Mouse (Mus musculus): ENCODE measurements around the gene Ugt2b37. TPM values are rescaled to one million over a fixed set of nuclear protein-coding genes. Genes with fewer than 3 reads are reported as not detected.
"Not testable (repeated sequence)": the region's sequence is repeated elsewhere in the genome, so short reads cannot be mapped to it uniquely, and the experiment has no call there.

Gene Ugt2b37
- polyA plus RNA-seq (2017; shearing (Covaris generic)): not detected

DNA sequence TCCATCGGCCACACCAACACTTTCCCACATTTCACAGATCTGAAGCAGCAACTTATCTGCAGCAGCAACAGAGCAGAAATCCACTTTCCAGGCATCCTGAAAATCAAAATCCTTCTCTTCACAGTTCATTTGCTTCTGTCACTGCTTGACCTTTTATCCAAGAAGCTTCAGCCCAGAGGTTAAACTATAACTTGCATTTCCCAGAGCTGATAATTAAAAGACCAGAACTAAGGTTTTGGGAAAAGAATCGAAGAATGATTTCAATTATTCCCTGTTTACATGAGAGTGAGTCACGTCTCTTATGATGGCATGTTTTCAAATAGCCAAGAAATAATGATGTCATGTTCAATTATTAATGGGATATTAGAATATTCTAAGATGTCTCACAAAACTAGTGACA lies at the start of gene Ugt2b37:
Gene Ugt2b37 (minus strand): TSS at position 129 of the 400 bp plus-strand sequence.
- not testable (repeated sequence) for ATAC-seq

DNA sequence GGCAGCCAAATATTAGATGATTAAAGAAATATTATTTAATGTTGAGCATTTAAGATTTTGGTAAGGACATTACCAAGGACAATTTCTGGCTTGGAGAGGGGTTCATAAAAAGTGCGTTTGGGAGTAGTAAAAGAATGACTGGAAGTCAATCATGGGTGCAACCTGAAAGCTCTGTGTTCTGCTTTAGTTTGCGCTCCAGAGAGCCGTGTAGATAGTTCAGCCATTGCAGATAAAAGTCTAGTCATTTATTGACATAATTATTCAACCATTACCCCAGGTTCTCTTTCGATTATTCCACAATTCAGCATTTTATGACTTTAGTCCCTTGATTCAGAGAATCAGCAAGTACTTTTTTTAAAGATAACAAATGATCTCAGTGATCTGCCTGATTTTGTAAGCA lies 31.6 kb upstream of the Ugt2b37 start:
- ATAC-seq: not testable (repeated sequence)

DNA sequence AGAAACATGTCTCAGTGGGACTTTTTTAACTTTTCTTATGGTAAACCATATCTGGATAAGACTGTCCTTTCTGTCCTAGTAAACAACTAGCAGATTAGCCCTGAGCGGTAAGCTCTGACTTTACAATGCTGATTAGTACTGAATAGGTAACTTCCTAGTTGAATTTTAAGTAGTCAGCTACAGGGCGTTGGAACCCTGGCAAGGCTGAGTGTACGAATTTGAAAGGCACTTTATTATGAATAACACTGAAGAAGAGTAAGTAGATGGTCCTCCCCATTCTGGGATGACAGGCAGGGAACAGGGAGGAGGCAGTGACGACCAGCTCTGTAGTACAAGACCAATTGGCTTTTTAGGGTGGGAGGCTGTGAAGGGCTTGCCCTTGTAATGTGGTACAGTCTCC lies 21.4 kb upstream of the Ugt2b37 start:
- ATAC-seq: not testable (repeated sequence)

GRCm38 (mm10) chr5:87275581-87275980 lies 21.0 kb upstream of the Ugt2b37 start:
- no peak for ATAC-seq

GRCm38 (mm10) chr5:87255831-87256230 lies 1.2 kb upstream of the Ugt2b37 start:
- ATAC-seq: no peak

DNA sequence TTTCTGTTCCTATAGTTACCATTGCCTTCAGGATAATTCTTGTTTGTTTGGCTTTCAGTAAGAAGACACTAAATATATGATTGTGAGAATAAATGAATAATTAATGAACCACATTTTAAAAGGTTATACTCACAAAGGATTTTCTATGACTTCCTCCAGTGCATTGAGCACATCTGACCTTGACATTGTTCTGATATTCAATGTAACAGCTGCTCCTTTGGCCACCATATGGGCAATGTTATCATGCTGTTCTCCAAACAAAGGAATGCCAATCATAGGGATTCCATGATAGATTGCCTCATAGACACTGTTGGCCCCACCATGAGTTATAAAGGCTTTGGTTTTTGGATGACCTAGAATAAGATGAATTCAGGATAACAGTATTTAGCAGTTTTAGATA lies 12.5 kb downstream of the Ugt2b37 start:
- not testable (repeated sequence) for ATAC-seq

- ATAC-seq: not testable (repeated sequence)
Observed at GRCm38 (mm10) chr5:87196430-87196829, 58.2 kb downstream of the Ugt2b37 start.

Other genes with a start within 250 kb of the Ugt2b37 start
- not detected for gene Ugt2b36, start 162.2 kb downstream of the Ugt2b37 start, polyA plus RNA-seq (2017; shearing (Covaris generic))
- not detected for gene Ugt2b5, start 114.5 kb downstream of the Ugt2b37 start, polyA plus RNA-seq (2017; shearing (Covaris generic))
- gene Ugt2a3, start 82.4 kb upstream of the Ugt2b37 start, polyA plus RNA-seq (2017; shearing (Covaris generic)): not detected
- gene Ugt2b38, start 169.4 kb upstream of the Ugt2b37 start, polyA plus RNA-seq (2017; shearing (Covaris generic)): not detected
- gene Ugt2a2, start 227.5 kb upstream of the Ugt2b37 start, polyA plus RNA-seq (2017; shearing (Covaris generic)): not detected
- gene Gm43638, start 232.0 kb upstream of the Ugt2b37 start, polyA plus RNA-seq (2017; shearing (Covaris generic)): not detected
- not detected for gene Ugt2a1, start 236.1 kb upstream of the Ugt2b37 start, polyA plus RNA-seq (2017; shearing (Covaris generic))